26 mouse cellular contexts compared by ENCODE assay signal in the genomic region with DNA sequence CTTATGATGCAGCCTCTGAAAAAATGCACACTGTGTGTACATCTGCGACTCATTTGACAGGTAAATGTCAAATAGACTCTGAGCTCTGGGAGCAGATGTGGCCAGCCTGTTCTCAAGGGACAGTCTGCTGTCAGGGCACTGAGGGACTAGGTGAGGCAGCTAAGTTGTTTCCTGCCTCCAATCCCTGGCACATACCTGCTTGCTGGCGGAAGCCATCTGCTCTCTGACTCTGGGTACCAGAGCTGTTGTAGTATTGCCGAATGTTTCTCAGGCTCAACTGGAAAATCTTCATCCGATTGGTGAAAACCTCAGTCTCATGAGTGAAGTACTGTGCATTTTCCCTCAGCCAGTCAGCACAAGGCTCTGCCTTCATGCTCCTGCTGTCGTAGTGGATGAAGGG. TPM values are rescaled to one million over a fixed set of nuclear protein-coding genes. Genes with fewer than 3 reads are reported as not detected.
DNase-seq lines count a peak whose midpoint lies in the region; ATAC-seq and TF ChIP-seq lines count a peak whose summit lies in the region.
"Had no signal": no experiment of that assay in that cellular context is flagged by ENCODE, and none has a peak within 500 bp of the region (broad histone marks: within the 10 kb centered on the region; RNA-seq: fewer than 3 reads in every experiment).

No protein-coding gene starts in this region.

- H3K9me3 ChIP-seq in heart, embryonic 13.5 days = no peaks in the 10 kb centered on the region
- no peaks in the 10 kb centered on the region for H3K9me3 ChIP-seq in liver, embryonic 15.5 days (replicated peaks)
- peaks cover 5% of the 10 kb centered on the region; the same call in 1 of the 2 replicates for H3K9me3 ChIP-seq in liver, embryonic 11.5 days (ENCODE audit: control insufficient read depth, low read length)
- H3K9me3 ChIP-seq in CH12.LX (replicated peaks; ENCODE audit: low read length) = no peaks in the 10 kb centered on the region
- H3K9me3 ChIP-seq: embryonic facial prominence, embryonic 15.5 days; forebrain, embryonic 13.5 days; heart, embryonic 10.5 days; heart, embryonic 15.5 days; hindbrain, embryonic 13.5 days had no signal

- H3K4me3 ChIP-seq in heart, embryonic 13.5 days = no peak overlapping the region
- no peak overlapping the region for H3K4me3 ChIP-seq in liver, embryonic 15.5 days (replicated peaks)
- H3K4me3 ChIP-seq in liver, embryonic 11.5 days (ENCODE audit: low read depth, low read length) = no peak overlapping the region
- H3K4me3 ChIP-seq in CH12.LX (replicated peaks in 1 of 3; ENCODE audit: low read depth in 2 of 3, low read length in 2 of 3, poor library complexity in 1 of 3) = no peak overlapping the region
- H3K4me3 ChIP-seq: embryonic facial prominence, embryonic 15.5 days; forebrain, embryonic 13.5 days; heart, embryonic 10.5 days; heart, embryonic 15.5 days; hindbrain, embryonic 13.5 days had no signal

- H3K36me3 ChIP-seq in heart, embryonic 13.5 days = peaks cover 26% of the 10 kb centered on the region
- H3K36me3 ChIP-seq in liver, embryonic 15.5 days (replicated peaks) = peaks cover 38% of the 10 kb centered on the region
- peaks cover 9% of the 10 kb centered on the region for H3K36me3 ChIP-seq in liver, embryonic 11.5 days (ENCODE audit: control insufficient read depth, insufficient read depth, low read length)
- H3K36me3 ChIP-seq in CH12.LX (replicated peaks in 1 of 2; ENCODE audit: control insufficient read depth in 1 of 2, insufficient read depth in 1 of 2, low read length in 1 of 2) = peaks cover 0 to 23% of the 10 kb centered on the region in 2 experiments

- peak; percentile 42 for DNase-seq in cerebellum, adult 9-11 months
- DNase-seq in heart, adult 9 months (ENCODE audit: low spot score in 2 of 2) = no peak
- no peak for DNase-seq in liver, embryonic 11.5 days (ENCODE audit: low spot score)
- DNase-seq in CH12.LX (ENCODE audit: extremely low read depth) = no peak
- DNase-seq in urinary bladder, adult 18-20 months (ENCODE audit: low spot score in 2 of 2) = no peak
- DNase-seq: adrenal gland, postnatal 10 days; cerebellum, adult 9-10 months; forebrain, postnatal 0 days; gastrocnemius, postnatal 36 days; heart, adult 11 months; heart, postnatal 14 days; kidney, adult 11 months had no signal

- peaks cover 4% of the 10 kb centered on the region; the same call in 1 of the 2 replicates for H3K4me1 ChIP-seq in heart, embryonic 13.5 days
- H3K4me1 ChIP-seq in liver, embryonic 15.5 days (replicated peaks) = peaks cover 55% of the 10 kb centered on the region
- H3K4me1 ChIP-seq in liver, embryonic 11.5 days (replicated peaks; ENCODE audit: control insufficient read depth, insufficient read depth, low read length) = peaks cover 4% of the 10 kb centered on the region; the same call in 1 of the 2 replicates
- H3K4me1 ChIP-seq in CH12.LX (ENCODE audit: control insufficient read depth in 1 of 2, insufficient read depth in 2 of 2) = peaks cover 25 to 53% of the 10 kb centered on the region in 2 experiments

- ATAC-seq in cerebellum, adult (ENCODE audit: insufficient number of reproducible peaks, low FRiP score, low TSS enrichment) = no peak
- ATAC-seq in heart, embryonic 13.5 days (ENCODE audit: extremely low read depth, insufficient number of reproducible peaks, low FRiP score, low TSS enrichment) = no peak
- ATAC-seq in liver, embryonic 15.5 days (ENCODE audit: insufficient read depth) = no peak
- ATAC-seq in liver, embryonic 11.5 days (replicated peaks; ENCODE audit: low FRiP score) = no peak
- ATAC-seq: forebrain, embryonic 13.5 days; forebrain, postnatal 0 days; hindbrain, postnatal 0 days had no signal

- no peak overlapping the region for H3K27ac ChIP-seq in heart, embryonic 13.5 days (replicated peaks)
- H3K27ac ChIP-seq in liver, embryonic 15.5 days (replicated peaks) = peak overlapping the region; percentile 21; the same call in 1 of the 2 replicates
- no peak overlapping the region for H3K27ac ChIP-seq in liver, embryonic 11.5 days (ENCODE audit: low read depth, low read length)
- H3K27ac ChIP-seq in CH12.LX (ENCODE audit: insufficient read depth, low read depth) = peak overlapping the region; percentile 56
- H3K27ac ChIP-seq: embryonic facial prominence, embryonic 15.5 days; forebrain, embryonic 13.5 days; heart, embryonic 10.5 days; heart, embryonic 15.5 days; hindbrain, embryonic 13.5 days; hindbrain, postnatal 0 days had no signal

- H3K4me2 ChIP-seq in heart, embryonic 13.5 days = peak overlapping the region; percentile 61; the same call in 1 of the 2 replicates
- no peak overlapping the region for H3K4me2 ChIP-seq in liver, embryonic 15.5 days
- H3K4me2 ChIP-seq in liver, embryonic 11.5 days = no peak overlapping the region
- peak overlapping the region; percentile 33 for H3K4me2 ChIP-seq in CH12.LX (ENCODE audit: insufficient read depth, low read depth, poor library complexity, severe bottlenecking)
- H3K4me2 ChIP-seq: embryonic facial prominence, embryonic 15.5 days; forebrain, embryonic 13.5 days; heart, embryonic 15.5 days; hindbrain, embryonic 13.5 days had no signal

- H3K79me2 ChIP-seq in CH12.LX (replicated peaks; ENCODE audit: control insufficient read depth, extremely low read depth, insufficient read depth, poor library complexity, severe bottlenecking) = peaks cover 38% of the 10 kb centered on the region

- in situ Hi-C loops in CH12.LX (cut with MboI; ENCODE audit: low pct_ligation_motif_present, low pct_unique_long_range_greater_than_20kb, low sequenced_read_pairs) = no loop called here

- no peak for TF ChIP-seq RAD21 in CH12.LX (IDR thresholded peaks at IDR 0.05; ENCODE audit: low read depth, low read length)

- dilution Hi-C loops in CH12.LX (cut with MboI; ENCODE audit: extremely low pct_ligation_motif_present, extremely low pct_unique_long_range_greater_than_20kb, low sequenced_read_pairs) = no loop called here

- no peak for TF ChIP-seq POLR2A in CH12.LX (IDR thresholded peaks at IDR 0.05; ENCODE audit: low read depth, low read length)

- no peak for TF ChIP-seq EP300 in CH12.LX (IDR thresholded peaks at IDR 0.05; ENCODE audit: low read length)

- TF ChIP-seq CTCF in CH12.LX (conservative IDR thresholded peaks at IDR 0.05 in 1 of 2, IDR thresholded peaks at IDR 0.05 in 1 of 2; ENCODE audit: low read depth in 2 of 2, low read length in 2 of 2) = no peak

- no peak overlapping the region for H3K9ac ChIP-seq in heart, embryonic 13.5 days
- H3K9ac ChIP-seq in liver, embryonic 15.5 days = no peak overlapping the region
- no peak overlapping the region for H3K9ac ChIP-seq in liver, embryonic 11.5 days (ENCODE audit: low read depth, low read length)
- H3K9ac ChIP-seq in CH12.LX (ENCODE audit: insufficient read depth, low read depth) = no peak overlapping the region
- H3K9ac ChIP-seq: embryonic facial prominence, embryonic 15.5 days; forebrain, embryonic 13.5 days; forebrain, postnatal 0 days; heart, embryonic 15.5 days; hindbrain, embryonic 13.5 days had no signal

- H3K27me3 ChIP-seq in heart, embryonic 13.5 days (replicated peaks) = no peaks in the 10 kb centered on the region
- H3K27me3 ChIP-seq in liver, embryonic 15.5 days = no peaks in the 10 kb centered on the region
- no peaks in the 10 kb centered on the region for H3K27me3 ChIP-seq in liver, embryonic 11.5 days (replicated peaks; ENCODE audit: control insufficient read depth, insufficient read depth, low read length)
- no peaks in the 10 kb centered on the region for H3K27me3 ChIP-seq in CH12.LX (replicated peaks)
- H3K27me3 ChIP-seq: embryonic facial prominence, embryonic 15.5 days; forebrain, embryonic 13.5 days; heart, embryonic 15.5 days; hindbrain, embryonic 13.5 days had no signal

- WGBS in heart, embryonic 13.5 days = 81% methylated on average over 5 of the region's 5 CpGs
- WGBS in liver, embryonic 15.5 days (ENCODE audit: insufficient replicate concordance) = 76% methylated on average over 5 of the region's 5 CpGs
- WGBS in liver, embryonic 11.5 days = 87% methylated on average over 5 of the region's 5 CpGs

RNA-seq across cellular contexts. Expression of gene H2-T24, which starts 3.3 kb away (rescaled TPM):
- 2.4 and 2.8 TPM in 2 replicates for polyA plus RNA-seq in heart, embryonic 13.5 days (2015; fragmentation: Nextera tagmentation; extraction: Ambion mirVana)
- 8.2 and 9.2 TPM in 2 replicates for polyA plus RNA-seq in liver, embryonic 15.5 days (2015; fragmentation: Nextera tagmentation; extraction: Ambion mirVana)
- polyA plus RNA-seq in liver, embryonic 11.5 days (2014; fragmentation: Nextera tagmentation; extraction: Ambion mirVana) = 3.1 and 3.5 TPM in 2 replicates
- 9.8 and 16.1 TPM in 2 replicates for total RNA-seq in CH12.LX (2012; rRNA removed)
- 6.6 and 7.6 TPM in 2 replicates for total RNA-seq in CH12.LX (2014; rRNA removed)
- polyA plus RNA-seq in CH12.LX (2012; ENCODE audit: insufficient read length, low read depth) = 8.9 and 9.3 TPM in 2 replicates
- total RNA-seq: ES-E14 had no signal

RNA-seq across cellular contexts. Expression of gene H2-T23, which starts 15.6 kb away (rescaled TPM):
- polyA plus RNA-seq in heart, embryonic 13.5 days (2015; fragmentation: Nextera tagmentation; extraction: Ambion mirVana) = 4.8 and 5.0 TPM in 2 replicates
- 52.8 and 65.8 TPM in 2 replicates for polyA plus RNA-seq in liver, embryonic 15.5 days (2015; fragmentation: Nextera tagmentation; extraction: Ambion mirVana)
- polyA plus RNA-seq in liver, embryonic 11.5 days (2014; fragmentation: Nextera tagmentation; extraction: Ambion mirVana) = 15.9 and 16.1 TPM in 2 replicates
- total RNA-seq in CH12.LX (2012; rRNA removed) = 21.8 and 23.0 TPM in 2 replicates
- total RNA-seq in CH12.LX (2014; rRNA removed) = 35.6 and 38.8 TPM in 2 replicates
- polyA plus RNA-seq in CH12.LX (2012; ENCODE audit: insufficient read length, low read depth) = 42.1 and 75.0 TPM in 2 replicates

RNA-seq across cellular contexts. Expression of gene H2-T22, which starts 25.5 kb away (rescaled TPM):
- polyA plus RNA-seq in heart, embryonic 13.5 days (2015; fragmentation: Nextera tagmentation; extraction: Ambion mirVana) = 6.9 and 7.5 TPM in 2 replicates
- polyA plus RNA-seq in liver, embryonic 15.5 days (2015; fragmentation: Nextera tagmentation; extraction: Ambion mirVana) = 11.9 and 13.2 TPM in 2 replicates
- polyA plus RNA-seq in liver, embryonic 11.5 days (2014; fragmentation: Nextera tagmentation; extraction: Ambion mirVana) = 9.5 and 10.2 TPM in 2 replicates
- total RNA-seq in CH12.LX (2012; rRNA removed) = 9.6 and 10.6 TPM in 2 replicates
- 14.9 and 16.4 TPM in 2 replicates for total RNA-seq in CH12.LX (2014; rRNA removed)
- 19.8 and 26.1 TPM in 2 replicates for polyA plus RNA-seq in CH12.LX (2012; ENCODE audit: insufficient read length, low read depth)

RNA-seq across cellular contexts. Expression of gene Gm6034, which starts 25.7 kb away (rescaled TPM):
- not detected in 2 replicates for polyA plus RNA-seq in heart, embryonic 13.5 days (2015; fragmentation: Nextera tagmentation; extraction: Ambion mirVana)
- polyA plus RNA-seq in liver, embryonic 15.5 days (2015; fragmentation: Nextera tagmentation; extraction: Ambion mirVana) = not detected in 2 replicates
- not detected in 2 replicates for polyA plus RNA-seq in liver, embryonic 11.5 days (2014; fragmentation: Nextera tagmentation; extraction: Ambion mirVana)
- total RNA-seq in CH12.LX (2012; rRNA removed) = 0.80 and 1.1 TPM in 2 replicates
- total RNA-seq in CH12.LX (2014; rRNA removed) = 0.42 TPM in 1 of 2 replicates, not detected in the other
- 1.7 and 2.1 TPM in 2 replicates for polyA plus RNA-seq in CH12.LX (2012; ENCODE audit: insufficient read length, low read depth)
- total RNA-seq: adrenal gland, postnatal 10 days; forebrain, postnatal 0 days; gastrocnemius, adult 8-10 months; gastrocnemius, postnatal 36 days; heart, postnatal 14 days; hematopoietic stem cell, adult 5-6 weeks; hindbrain, postnatal 0 days had no signal
- polyA plus RNA-seq: embryonic facial prominence, embryonic 11.5 days; embryonic facial prominence, embryonic 15.5 days; forebrain, embryonic 13.5 days; forebrain, postnatal 0 days; heart, embryonic 10.5 days; heart, embryonic 15.5 days; hindbrain, embryonic 13.5 days; hindbrain, postnatal 0 days; intestine, embryonic 14.5 days had no signal

RNA-seq across cellular contexts. Expression of gene Prr3, which starts 37.0 kb away (rescaled TPM):
- polyA plus RNA-seq in heart, embryonic 13.5 days (2015; fragmentation: Nextera tagmentation; extraction: Ambion mirVana) = 17.6 and 18.1 TPM in 2 replicates
- 5.5 and 6.8 TPM in 2 replicates for polyA plus RNA-seq in liver, embryonic 15.5 days (2015; fragmentation: Nextera tagmentation; extraction: Ambion mirVana)
- polyA plus RNA-seq in liver, embryonic 11.5 days (2014; fragmentation: Nextera tagmentation; extraction: Ambion mirVana) = 22.0 and 22.8 TPM in 2 replicates
- total RNA-seq in CH12.LX (2012; rRNA removed) = 5.5 and 8.3 TPM in 2 replicates
- total RNA-seq in CH12.LX (2014; rRNA removed) = 2.3 and 4.0 TPM in 2 replicates
- 30.6 and 32.0 TPM in 2 replicates for polyA plus RNA-seq in CH12.LX (2012; ENCODE audit: insufficient read length, low read depth)

Comparison
In these comparisons a context has a peak if more than half of its experiments do, and no peak if none do; other contexts are left out.
1. H3K27ac ChIP-seq: peak in liver, embryonic 15.5 days (single experiment) and CH12.LX (single experiment); none in heart, embryonic 13.5 days (single experiment) and liver, embryonic 11.5 days (single experiment).
2. H3K4me2 ChIP-seq: peak in heart, embryonic 13.5 days (single experiment) and CH12.LX (single experiment); none in liver, embryonic 15.5 days (single experiment) and liver, embryonic 11.5 days (single experiment).